Comparison of ENCODE assay signal across 16 mouse cellular contexts in the genomic region with DNA sequence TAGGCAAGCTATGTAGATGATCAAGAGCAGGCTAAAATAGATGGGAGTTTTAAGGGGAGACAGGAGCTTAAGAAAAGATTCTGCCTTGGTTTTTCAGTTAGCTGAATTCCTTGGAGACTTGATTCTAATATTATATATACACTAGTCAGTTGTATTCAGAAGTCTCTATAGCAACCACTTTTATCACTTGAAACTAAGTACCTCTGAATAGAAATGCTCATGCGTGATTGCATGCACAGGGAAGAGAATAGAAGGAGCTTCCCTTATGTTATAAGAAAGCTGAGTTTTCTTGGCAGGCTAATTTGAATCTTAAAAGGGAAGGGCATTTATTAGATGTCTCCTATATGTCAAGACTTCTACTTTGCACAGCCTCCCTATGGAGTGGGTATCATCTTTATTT.
"Had no signal": no experiment of that assay in that cellular context is flagged by ENCODE, and none has a peak within 500 bp of the region (broad histone marks: within the 10 kb centered on the region; RNA-seq: fewer than 3 reads in every experiment).

No protein-coding gene starts in this region.

- H3K4me3 ChIP-seq: kidney, embryonic 15.5 days; limb, embryonic 13.5 days; midbrain, embryonic 13.5 days; neural tube, embryonic 13.5 days had no signal

- ATAC-seq: midbrain, embryonic 13.5 days had no signal

- H3K9ac ChIP-seq: kidney, embryonic 15.5 days; limb, embryonic 13.5 days; liver, embryonic 14.5 days; midbrain, embryonic 13.5 days; neural tube, embryonic 13.5 days had no signal

- H3K27me3 ChIP-seq: kidney, embryonic 15.5 days; limb, embryonic 13.5 days; midbrain, embryonic 13.5 days; neural tube, embryonic 13.5 days had no signal

- DNase-seq: kidney, adult 18-20 months; kidney, postnatal 14 days; layer of hippocampus, adult 9-11 months; layer of hippocampus, postnatal 36 days; left cerebral cortex, postnatal 4 days; lung, adult 18-20 months; retina, postnatal 1 day; right cerebral cortex, postnatal 4 days; spleen, adult 18-20 months; thymus, adult 18-20 months; thymus, postnatal 36 days had no signal

- H3K36me3 ChIP-seq: kidney, embryonic 15.5 days; limb, embryonic 13.5 days; neural tube, embryonic 13.5 days had no signal

- H3K4me1 ChIP-seq: kidney, embryonic 15.5 days; limb, embryonic 13.5 days; midbrain, embryonic 13.5 days had no signal

- H3K9me3 ChIP-seq: kidney, embryonic 15.5 days; limb, embryonic 13.5 days; midbrain, embryonic 13.5 days; neural tube, embryonic 13.5 days had no signal

- H3K27ac ChIP-seq: kidney, embryonic 15.5 days; limb, embryonic 13.5 days; liver, embryonic 14.5 days; midbrain, embryonic 13.5 days; neural tube, embryonic 13.5 days had no signal

- H3K4me2 ChIP-seq: kidney, embryonic 15.5 days; limb, embryonic 13.5 days; midbrain, embryonic 13.5 days; neural tube, embryonic 13.5 days had no signal
